Mouse (Mus musculus) kidney, postnatal 0 days (tissue): ENCODE data around the gene Rb1. TPM values are rescaled to one million over a fixed set of nuclear protein-coding genes. Genes with fewer than 3 reads are reported as not detected.

Source experiments
- ATAC-seq: fragments of 200-750 bp; cut with Nextera tagmentation; replicated peaks from 2 replicates; pipeline ENCODE4 v1.8.0; 2017; ENCODE audit warnings: low read depth, moderate number of reproducible peaks, moderate TSS enrichment, moderate library complexity; ENCODE audit not compliant: low FRiP score
- DNase-seq: peaks from one replicate; pipeline ENCODE4 v3.0.0-alpha.2; 2016; ENCODE audit warnings: low spot score
- H3K27ac ChIP-seq: fragments of 300-500 bp; sonication (generic); 2 replicates; pipeline ENCODE4 v1.5.1; 2014; ENCODE audit warnings: mild to moderate bottlenecking
- H3K27me3 ChIP-seq: fragments of 300-500 bp; sonication (generic); 2 replicates; pipeline ENCODE4 v1.6.1; 2014; ENCODE audit warnings: low read length, mixed read lengths; ENCODE audit not compliant: insufficient read depth
- H3K36me3 ChIP-seq: fragments of 300-500 bp; sonication (generic); 2 replicates; pipeline ENCODE4 v1.6.1; 2014; ENCODE audit warnings: low read length, mixed read lengths; ENCODE audit not compliant: insufficient read depth
- H3K4me1 ChIP-seq: fragments of 300-500 bp; sonication (generic); replicated peaks from 2 replicates; pipeline ENCODE4 v1.6.1; 2014; ENCODE audit warnings: antibody characterized with exemption, low read length, mixed read lengths; ENCODE audit not compliant: insufficient read depth
- H3K4me2 ChIP-seq: fragments of 300-500 bp; sonication (generic); 2 replicates; pipeline ENCODE4 v1.6.1; 2014; ENCODE audit warnings: mild to moderate bottlenecking, low read length, moderate library complexity, mixed read lengths
- H3K4me3 ChIP-seq: fragments of 300-500 bp; sonication (generic); replicated peaks from 2 replicates; pipeline ENCODE4 v1.5.1; 2014; ENCODE audit warnings: low read depth, low read length
- H3K9ac ChIP-seq: fragments of 300-500 bp; sonication (generic); 2 replicates; pipeline ENCODE4 v1.6.1; 2014; ENCODE audit warnings: low read depth, low read length
- H3K9me3 ChIP-seq: fragments of 300-500 bp; sonication (generic); replicated peaks from 2 replicates; pipeline ENCODE4 v1.6.1; 2016; ENCODE audit warnings: low read length, inconsistent platforms, mixed read lengths
- CTCF ChIP-seq: IDR thresholded peaks from 2 replicates; pipeline ENCODE4 v1.5.1; 2016; ENCODE audit warnings: antibody characterized with exemption, low read depth, mild to moderate bottlenecking, moderate library complexity
- WGBS: fragments of 180-500 bp; shearing (Covaris S2); extraction: QIAGEN DNeasy Blood & Tissue Kit; methylation state at CpG from one replicate; pipeline ENCODE4 v1.1.7; 2014; 5-methylcytosine and 5-hydroxymethylcytosine counted together
- polyA plus RNA-seq: library from polyadenylated mRNA; unstranded; fragments of >200 nt; fragmentation: Nextera tagmentation; extraction: Ambion mirVana; gene quantifications from 2 replicates; pipeline ENCODE4 v1.2.1, GENCODE M21; 2015

Gene Rb1
- polyA plus RNA-seq, 1 experiment from 2014 or later, result 26.6 TPM

DNA sequence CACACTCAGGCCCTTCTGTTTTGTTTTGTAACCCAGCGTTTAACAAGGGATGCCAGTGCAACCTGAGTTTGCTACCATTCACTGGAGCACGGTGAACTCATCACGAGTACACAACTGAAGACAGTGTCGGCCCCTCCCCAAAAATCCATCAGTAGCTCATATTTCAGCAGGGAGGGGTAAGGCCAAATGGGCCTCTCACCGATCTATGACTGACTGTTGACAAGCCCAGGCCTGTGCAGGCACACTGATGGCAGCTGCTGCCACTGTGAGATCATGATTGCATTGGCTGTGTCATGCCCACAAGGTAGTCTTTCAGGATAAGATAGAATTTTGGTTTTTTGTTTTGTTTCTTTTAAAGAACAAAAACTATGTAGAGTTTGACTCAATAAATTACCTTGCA lies 12.2 kb downstream of the Rb1 start:
- Histone ChIP-seq H3K4me3 (no peak overlapping the region), H3K27ac (no peak overlapping the region), H3K4me2 (no peak overlapping the region), H3K9me3 (no peaks in the 10 kb centered on the region), H3K4me1 (no peaks in the 10 kb centered on the region), H3K27me3 (no peaks in the 10 kb centered on the region), H3K36me3 (no peaks in the 10 kb centered on the region), H3K9ac (no peak overlapping the region)
- ATAC-seq (peak; percentile 43; the same call in 1 of the 2 replicates), DNase-seq (no peak)
- 30% methylated on average over 5 of the region's 5 CpGs for WGBS
- TF ChIP-seq CTCF, result no peak

- DNase-seq (no peak), ATAC-seq (no peak)
- WGBS, result 80% methylated on average over 5 of the region's 5 CpGs
- Histone ChIP-seq H3K27me3 (no peaks in the 10 kb centered on the region), H3K4me1 (no peaks in the 10 kb centered on the region), H3K4me3 (no peak overlapping the region), H3K9me3 (no peaks in the 10 kb centered on the region), H3K36me3 (no peaks in the 10 kb centered on the region), H3K27ac (no peak overlapping the region), H3K9ac (no peak overlapping the region), H3K4me2 (no peak overlapping the region)
- TF ChIP-seq CTCF, result no peak
Measured at GRCm38 (mm10) chr14:73312909-73313308, 12.7 kb downstream of the Rb1 start.

- H3K4me3 ChIP-seq, result no peak overlapping the region
Measured at GRCm38 (mm10) chr14:73307490-73307889, 18.1 kb downstream of the Rb1 start.

DNA sequence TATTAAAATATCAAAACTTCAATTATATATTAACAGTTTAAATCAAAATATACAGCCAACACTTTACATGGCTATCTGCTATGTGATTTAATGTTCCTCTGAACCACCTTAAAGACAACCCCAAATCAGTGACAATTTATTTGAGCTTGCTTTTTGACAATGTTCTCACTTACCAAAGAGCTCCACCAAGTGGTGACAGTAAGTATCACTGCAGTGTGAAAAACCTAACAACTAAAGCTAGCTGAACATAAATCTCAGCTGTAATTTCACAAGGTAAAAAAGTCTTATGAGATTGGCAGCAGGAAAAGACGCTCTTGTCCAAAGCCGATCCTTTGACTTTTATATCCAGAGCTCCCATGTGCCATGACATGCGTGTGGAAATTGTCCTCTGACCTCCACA lies 22.4 kb downstream of the Rb1 start:
- H3K27ac ChIP-seq, result no peak overlapping the region
- no peak overlapping the region for H3K9ac ChIP-seq
- ATAC-seq, result no peak
- H3K36me3 ChIP-seq, result no peaks in the 10 kb centered on the region
- no peaks in the 10 kb centered on the region for H3K9me3 ChIP-seq
- WGBS, result 26% methylated on average over 3 of the region's 3 CpGs
- H3K4me2 ChIP-seq, result no peak overlapping the region
- no peak overlapping the region for H3K4me3 ChIP-seq
- peak; percentile 77 for DNase-seq
- peak; percentile 84 for TF ChIP-seq CTCF
- H3K4me1 ChIP-seq, result no peaks in the 10 kb centered on the region
- no peaks in the 10 kb centered on the region for H3K27me3 ChIP-seq

More at GRCm38 (mm10) chr14:73307490-73307889, 18.1 kb downstream of the Rb1 start:
- Histone ChIP-seq H3K27ac (no peak overlapping the region), H3K9me3 (no peaks in the 10 kb centered on the region), H3K36me3 (no peaks in the 10 kb centered on the region), H3K27me3 (no peaks in the 10 kb centered on the region), H3K4me1 (no peaks in the 10 kb centered on the region), H3K9ac (no peak overlapping the region), H3K4me2 (no peak overlapping the region)
- no peak for ATAC-seq
- peak; percentile 14 for DNase-seq
- no peak for TF ChIP-seq CTCF
- 79% methylated on average over 1 of the region's 1 CpGs for WGBS

DNA sequence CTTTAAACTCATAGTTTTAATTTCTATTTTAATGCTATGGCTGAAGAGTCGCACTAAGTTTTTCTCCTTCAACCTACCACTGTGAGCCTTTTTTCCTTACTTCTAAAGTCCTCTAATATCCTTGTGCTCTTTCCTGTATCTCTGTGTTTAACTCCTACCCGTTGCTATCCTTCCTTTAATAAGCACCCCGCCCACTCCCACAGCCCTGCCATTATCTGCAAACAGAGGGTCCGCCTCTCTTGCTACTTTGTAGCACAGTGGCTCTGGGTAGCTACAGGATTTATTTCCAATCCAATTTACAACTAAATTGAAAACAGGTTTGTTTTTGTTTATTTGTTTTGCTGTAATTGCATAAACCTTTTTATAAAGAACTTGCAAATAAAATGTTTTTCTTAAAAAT lies 23.8 kb downstream of the Rb1 start:
- Histone ChIP-seq H3K4me3 (no peak overlapping the region), H3K9ac (no peak overlapping the region), H3K27me3 (no peaks in the 10 kb centered on the region), H3K9me3 (no peaks in the 10 kb centered on the region), H3K36me3 (no peaks in the 10 kb centered on the region), H3K27ac (no peak overlapping the region), H3K4me1 (no peaks in the 10 kb centered on the region), H3K4me2 (no peak overlapping the region)
- no peak for TF ChIP-seq CTCF
- no peak for DNase-seq
- 71% methylated on average over 4 of the region's 4 CpGs for WGBS
- ATAC-seq, result no peak

GRCm38 (mm10) chr14:73295512-73295911 lies 30.1 kb downstream of the Rb1 start:
- no peaks in the 10 kb centered on the region for H3K27me3 ChIP-seq
- no peaks in the 10 kb centered on the region for H3K4me1 ChIP-seq
- no peak for DNase-seq
- no peak overlapping the region for H3K4me3 ChIP-seq
- no peak overlapping the region for H3K27ac ChIP-seq
- H3K9ac ChIP-seq, result no peak overlapping the region
- ATAC-seq, result no peak
- no peaks in the 10 kb centered on the region for H3K9me3 ChIP-seq
- WGBS, result 80% methylated on average over 2 of the region's 2 CpGs
- H3K4me2 ChIP-seq, result no peak overlapping the region
- TF ChIP-seq CTCF, result no peak
- no peaks in the 10 kb centered on the region for H3K36me3 ChIP-seq

DNA sequence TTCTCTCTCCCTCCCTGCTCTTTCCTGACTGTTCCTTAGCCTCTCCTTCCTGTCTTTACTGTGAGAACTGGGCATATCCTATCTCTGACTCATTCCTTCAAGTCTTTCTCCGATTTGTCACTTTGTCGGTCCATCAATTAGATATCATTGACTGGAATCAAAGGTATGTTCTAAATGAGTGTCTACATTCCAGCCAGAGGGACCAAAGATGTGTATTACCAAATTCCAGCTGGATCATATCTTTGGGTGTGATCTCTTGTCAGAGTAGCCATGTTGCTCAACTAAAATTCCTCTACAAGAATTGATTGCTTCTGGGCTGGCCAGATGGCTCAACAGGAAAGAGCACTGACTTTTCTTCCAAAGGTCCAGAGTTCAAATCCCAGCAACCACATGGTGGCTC lies 32.0 kb downstream of the Rb1 start:
- TF ChIP-seq CTCF, result no peak

More for the DNA sequence above, 32.0 kb downstream of the Rb1 start:
- Histone ChIP-seq H3K4me3 (no peak overlapping the region), H3K27ac (no peak overlapping the region), H3K36me3 (no peaks in the 10 kb centered on the region; the same call in 1 of the 2 replicates), H3K4me1 (no peaks in the 10 kb centered on the region), H3K27me3 (no peaks in the 10 kb centered on the region), H3K9me3 (no peaks in the 10 kb centered on the region), H3K4me2 (no peak overlapping the region), H3K9ac (no peak overlapping the region)
- DNase-seq (peak; percentile 6), ATAC-seq (no peak)
- 86% methylated on average over 2 of the region's 2 CpGs for WGBS
